Mouse (Mus musculus) layer of hippocampus, adult 9-10 months (tissue): ENCODE measurements at regions not wholly inside any gene's neighbourhood (a gene's known extent, or its start where the extent isn't known, plus 50 kb on each side); places are given as distances from the start of the nearest gene placed in this dataset.
A peak's percentile ranks its signal among the peaks of the same experiment; 100 is the strongest.
"Not testable (repeated sequence)": the region's sequence is repeated elsewhere in the genome, so short reads cannot be mapped to it uniquely, and the experiment has no call there.

Experiments
- DNase-seq: peaks from one replicate; pipeline ENCODE4 v3.0.0; 2022; ENCODE audit warnings: low spot score

GRCm38 (mm10) chr9:5424236-5424635, 79.0 kb downstream of the Casp12 start:
- no peak for DNase-seq

- peak; percentile 2 for DNase-seq
Measured at GRCm38 (mm10) chr9:5448180-5448579, 103.0 kb downstream of the Casp12 start.

GRCm38 (mm10) chr9:5456606-5457005, 111.4 kb downstream of the Casp12 start:
- no peak for DNase-seq

- no peak for DNase-seq
Measured at GRCm38 (mm10) chr9:5472012-5472411, 126.8 kb downstream of the Casp12 start.

- no peak for DNase-seq
Measured at GRCm38 (mm10) chr9:5474271-5474670, 129.0 kb downstream of the Casp12 start.

GRCm38 (mm10) chr9:5485258-5485657, 140.0 kb downstream of the Casp12 start:
- no peak for DNase-seq

GRCm38 (mm10) chr9:5496837-5497236, 151.6 kb downstream of the Casp12 start:
- DNase-seq = peak; percentile 43

- DNase-seq = no peak
Measured at GRCm38 (mm10) chr9:5498306-5498705, 153.1 kb downstream of the Casp12 start.

GRCm38 (mm10) chr9:5525762-5526360, 180.6 kb downstream of the Casp12 start:
- no peak for DNase-seq

- DNase-seq = no peak
Measured at GRCm38 (mm10) chr9:5542604-5543003, 197.4 kb downstream of the Casp12 start.

- no peak for DNase-seq
Measured at GRCm38 (mm10) chr9:5575072-5575471, 229.8 kb downstream of the Casp12 start.

- DNase-seq = not testable (repeated sequence)
Measured at GRCm38 (mm10) chr9:5578168-5578567, 232.9 kb downstream of the Casp12 start.

GRCm38 (mm10) chr9:5595891-5596635, 250.8 kb downstream of the Casp12 start:
- DNase-seq = no peak

- no peak for DNase-seq
Measured at GRCm38 (mm10) chr9:5604019-5604418, 258.8 kb downstream of the Casp12 start.

- no peak for DNase-seq
Measured at GRCm38 (mm10) chr9:5605015-5605414, 259.8 kb downstream of the Casp12 start.

GRCm38 (mm10) chr9:5616725-5617124, 271.5 kb downstream of the Casp12 start:
- no peak for DNase-seq

GRCm38 (mm10) chr9:5623396-5623795, 278.2 kb downstream of the Casp12 start:
- DNase-seq = no peak

- no peak for DNase-seq
Measured at GRCm38 (mm10) chr9:5627521-5627920, 282.3 kb downstream of the Casp12 start.

GRCm38 (mm10) chr9:5634461-5634953, 289.3 kb downstream of the Casp12 start:
- DNase-seq = no peak

- DNase-seq = peak; percentile 11
Measured at GRCm38 (mm10) chr9:5634969-5635368, 289.7 kb downstream of the Casp12 start.

- DNase-seq = no peak
Measured at GRCm38 (mm10) chr9:5663886-5664285, 318.7 kb downstream of the Casp12 start.

- DNase-seq = no peak
Measured at GRCm38 (mm10) chr9:5673551-5673950, 328.3 kb downstream of the Casp12 start.

- no peak for DNase-seq
Measured at GRCm38 (mm10) chr9:5708482-5708881, 363.3 kb downstream of the Casp12 start.

- DNase-seq = no peak
Measured at GRCm38 (mm10) chr9:5709480-5709879, 364.2 kb downstream of the Casp12 start.
